ENCODE assay signal across 18 mouse cellular contexts in genomic region chr12:91295870-91296269, GRCm38 (mm10).
DNase-seq lines count a peak whose midpoint lies in the region; ATAC-seq lines count a peak whose summit lies in the region.
"Had no signal": no experiment of that assay in that cellular context is flagged by ENCODE, and none has a peak within 500 bp of the region (broad histone marks: within the 10 kb centered on the region; RNA-seq: fewer than 3 reads in every experiment).

No protein-coding gene starts in this region.

- no peak overlapping the region for H3K4me2 ChIP-seq in hindbrain, embryonic 15.5 days
- H3K4me2 ChIP-seq in hindbrain, embryonic 11.5 days (replicated peaks; ENCODE audit: low read depth, low read length) = no peak overlapping the region
- H3K4me2 ChIP-seq: embryonic facial prominence, embryonic 13.5 days; limb, embryonic 12.5 days; midbrain, embryonic 12.5 days had no signal

- no peaks in the 10 kb centered on the region for H3K27me3 ChIP-seq in hindbrain, embryonic 15.5 days
- H3K27me3 ChIP-seq in hindbrain, embryonic 11.5 days (ENCODE audit: control insufficient read depth, insufficient read depth, low read length) = no peaks in the 10 kb centered on the region
- H3K27me3 ChIP-seq: embryonic facial prominence, embryonic 13.5 days; limb, embryonic 12.5 days; midbrain, embryonic 12.5 days had no signal

- H3K9me3 ChIP-seq in hindbrain, embryonic 15.5 days = no peaks in the 10 kb centered on the region
- H3K9me3 ChIP-seq in hindbrain, embryonic 11.5 days (ENCODE audit: control insufficient read depth, low read length) = no peaks in the 10 kb centered on the region
- H3K9me3 ChIP-seq: embryonic facial prominence, embryonic 13.5 days had no signal

- DNase-seq in hindbrain, embryonic 11.5 days (ENCODE audit: low spot score) = no peak
- peak; percentile 11 for DNase-seq in brain, adult 2 months (ENCODE audit: low read depth, low spot score)
- peak; percentile 8 for DNase-seq in liver
- no peak for DNase-seq in lung, postnatal 4 days
- DNase-seq in embryo, embryonic 9.5 days (ENCODE audit: extremely low spot score) = no peak
- no peak for DNase-seq in spleen, postnatal 36 days (ENCODE audit: low spot score in 2 of 2)
- DNase-seq: adrenal gland, postnatal 14 days; cerebellum, adult 11-12 months; kidney, postnatal 10 days; retina, postnatal 1 day; thymus, adult 18-20 months had no signal

- no peaks in the 10 kb centered on the region for H3K36me3 ChIP-seq in hindbrain, embryonic 15.5 days
- no peaks in the 10 kb centered on the region for H3K36me3 ChIP-seq in hindbrain, embryonic 11.5 days (ENCODE audit: control insufficient read depth, insufficient read depth, low read length)

- 55% methylated on average over 7 of the region's 7 CpGs for WGBS in hindbrain, embryonic 15.5 days
- 92% methylated on average over 7 of the region's 7 CpGs for WGBS in hindbrain, embryonic 11.5 days

- H3K4me1 ChIP-seq in hindbrain, embryonic 15.5 days (replicated peaks) = no peaks in the 10 kb centered on the region
- no peaks in the 10 kb centered on the region for H3K4me1 ChIP-seq in hindbrain, embryonic 11.5 days (replicated peaks; ENCODE audit: control insufficient read depth, insufficient read depth, low read length)
- H3K4me1 ChIP-seq: embryonic facial prominence, embryonic 13.5 days; limb, embryonic 12.5 days; midbrain, embryonic 12.5 days had no signal

- H3K9ac ChIP-seq in hindbrain, embryonic 15.5 days = no peak overlapping the region
- no peak overlapping the region for H3K9ac ChIP-seq in hindbrain, embryonic 11.5 days (ENCODE audit: low read depth, low read length)
- H3K9ac ChIP-seq: embryonic facial prominence, embryonic 13.5 days; limb, embryonic 12.5 days; midbrain, embryonic 12.5 days had no signal

- no peak overlapping the region for H3K4me3 ChIP-seq in hindbrain, embryonic 15.5 days
- H3K4me3 ChIP-seq in hindbrain, embryonic 11.5 days (ENCODE audit: low read depth, low read length) = no peak overlapping the region
- H3K4me3 ChIP-seq: embryonic facial prominence, embryonic 13.5 days; limb, embryonic 12.5 days; midbrain, embryonic 12.5 days had no signal

- no peak for ATAC-seq in hindbrain, embryonic 15.5 days (ENCODE audit: low FRiP score, low read depth)
- ATAC-seq in hindbrain, embryonic 11.5 days (ENCODE audit: low FRiP score) = no peak
- peak; percentile 77 for ATAC-seq in megakaryocyte-erythroid progenitor cell, adult 5-6 weeks (replicated peaks; ENCODE audit: low FRiP score, low TSS enrichment, poor library complexity, severe bottlenecking)
- ATAC-seq: intestine, embryonic 16.5 days; lung, postnatal 0 days had no signal

- 0 out of 2 replicates have a peak overlapping the region, but pooled peaks have one; percentile 0 for H3K27ac ChIP-seq in hindbrain, embryonic 15.5 days (replicated peaks)
- H3K27ac ChIP-seq in hindbrain, embryonic 11.5 days (ENCODE audit: low read depth, low read length) = no peak overlapping the region
- H3K27ac ChIP-seq: embryonic facial prominence, embryonic 13.5 days; limb, embryonic 12.5 days; midbrain, embryonic 12.5 days had no signal

Comparison
In these comparisons a context has a peak if more than half of its experiments do, and no peak if none do; other contexts are left out.
1. DNase-seq: peak in brain, adult 2 months (single experiment) and liver (single experiment); none in hindbrain, embryonic 11.5 days (single experiment), lung, postnatal 4 days (0 of 2), embryo, embryonic 9.5 days (single experiment) and spleen, postnatal 36 days (0 of 2).